Mouse (Mus musculus) stomach, embryonic 16.5 days (tissue): ENCODE measurements around the gene 1600002K03Rik. TPM values are rescaled to one million over a fixed set of nuclear protein-coding genes. Genes with fewer than 3 reads are reported as not detected.

ENCODE experiments used
- ATAC-seq: fragments of 200-750 bp; cut with Nextera tagmentation; 2 replicates; pipeline ENCODE4 v1.8.0; 2017; ENCODE audit warnings: moderate number of reproducible peaks, moderate TSS enrichment; ENCODE audit not compliant: insufficient read depth, low FRiP score
- H3K27ac ChIP-seq: fragments of 300-500 bp; sonication (generic); 2 replicates; pipeline ENCODE4 v1.5.1; 2014; ENCODE audit warnings: low read length
- H3K27me3 ChIP-seq: fragments of 300-500 bp; sonication (generic); 2 replicates; pipeline ENCODE4 v1.6.1; 2014; ENCODE audit warnings: low read length, control low read depth, mixed read lengths; ENCODE audit not compliant: control insufficient read depth, insufficient read depth
- H3K36me3 ChIP-seq: fragments of 300-500 bp; sonication (generic); 2 replicates; pipeline ENCODE4 v1.6.1; 2014; ENCODE audit warnings: low read length; ENCODE audit not compliant: control insufficient read depth, insufficient read depth
- H3K4me1 ChIP-seq: fragments of 300-500 bp; sonication (generic); 2 replicates; pipeline ENCODE4 v1.6.1; 2014; ENCODE audit warnings: low read length, control low read depth, mixed read lengths; ENCODE audit not compliant: control insufficient read depth, insufficient read depth
- H3K4me2 ChIP-seq: fragments of 300-500 bp; sonication (generic); 2 replicates; pipeline ENCODE4 v1.6.1; 2014; ENCODE audit warnings: low read depth, low read length, mixed read lengths
- H3K4me3 ChIP-seq: fragments of 300-500 bp; sonication (generic); replicated peaks from 2 replicates; pipeline ENCODE4 v1.5.1; 2014; ENCODE audit warnings: mild to moderate bottlenecking, low read length
- H3K9ac ChIP-seq: fragments of 300-500 bp; sonication (generic); 2 replicates; pipeline ENCODE4 v1.6.1; 2014; ENCODE audit warnings: low read length
- H3K9me3 ChIP-seq: fragments of 300-500 bp; sonication (generic); replicated peaks from 2 replicates; pipeline ENCODE4 v1.6.1; 2016; ENCODE audit warnings: low read length, control low read depth; ENCODE audit not compliant: control insufficient read depth
- WGBS: fragments of 180-500 bp; shearing (Covaris S2); extraction: QIAGEN DNeasy Blood & Tissue Kit; methylation state at CpG from one replicate; pipeline ENCODE4 v1.1.7; 2014; 5-methylcytosine and 5-hydroxymethylcytosine counted together
- polyA plus RNA-seq: library from polyadenylated mRNA; unstranded; fragments of >200 nt; fragmentation: Nextera tagmentation; extraction: Ambion mirVana; gene quantifications from 2 replicates; pipeline ENCODE4 v1.2.1, GENCODE M21; 2015

1600002K03Rik gene
- polyA plus RNA-seq, 1 experiment from 2014 or later, result 16.6 TPM

DNA sequence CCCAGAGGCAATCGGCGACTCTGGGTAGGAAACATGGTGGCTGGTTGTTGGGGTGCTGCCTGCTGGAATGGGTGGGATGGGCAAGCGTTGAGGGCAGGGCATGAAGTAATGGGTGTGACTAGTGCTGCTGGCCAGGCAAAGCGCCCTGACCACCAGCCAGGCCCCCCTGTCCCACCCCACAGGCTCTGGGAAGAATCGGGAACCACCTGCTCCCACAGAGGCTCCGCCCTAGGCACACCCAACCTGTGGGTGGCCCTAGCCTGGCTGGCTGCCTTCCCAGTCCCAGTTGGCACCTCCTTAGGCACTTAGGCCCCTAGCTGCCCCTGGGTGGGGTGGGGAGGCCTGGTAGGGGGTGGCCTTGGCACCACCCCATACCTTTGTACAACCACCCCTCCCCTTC, 26.8 kb upstream of the 1600002K03Rik start:
- 68% methylated on average over 6 of the region's 6 CpGs for WGBS
- Histone ChIP-seq H3K4me2 (0 out of 2 replicates have a peak overlapping the region, but pooled peaks have one; percentile 27), H3K4me1 (peaks cover 47% of the 10 kb centered on the region), H3K27me3 (no peaks in the 10 kb centered on the region), H3K27ac (peak overlapping the region; percentile 99), H3K4me3 (no peak overlapping the region), H3K36me3 (peaks cover 13% of the 10 kb centered on the region; the same call in 1 of the 2 replicates), H3K9ac (peak overlapping the region; percentile 93), H3K9me3 (no peaks in the 10 kb centered on the region)
- no peak for ATAC-seq

GRCm38 (mm10) chr10:80146568-80147011, 26.2 kb upstream of the 1600002K03Rik start:
- no peaks in the 10 kb centered on the region for H3K27me3 ChIP-seq
- 57% methylated on average over 4 of the region's 4 CpGs for WGBS
- H3K4me3 ChIP-seq, result no peak overlapping the region
- peak overlapping the region; percentile 99 for H3K27ac ChIP-seq
- peaks cover 13% of the 10 kb centered on the region; the same call in 1 of the 2 replicates for H3K36me3 ChIP-seq
- no peak for ATAC-seq
- H3K9me3 ChIP-seq, result no peaks in the 10 kb centered on the region
- peak overlapping the region; percentile 93 for H3K9ac ChIP-seq
- peaks cover 46% of the 10 kb centered on the region for H3K4me1 ChIP-seq
- H3K4me2 ChIP-seq, result peak overlapping the region; percentile 60; the same call in 1 of the 2 replicates

- Histone ChIP-seq H3K9me3 (no peaks in the 10 kb centered on the region), H3K27ac (peak overlapping the region; percentile 99), H3K36me3 (peaks cover 13% of the 10 kb centered on the region; the same call in 1 of the 2 replicates), H3K4me1 (peaks cover 53% of the 10 kb centered on the region), H3K4me2 (peak overlapping the region; percentile 60; the same call in 1 of the 2 replicates), H3K4me3 (peak overlapping the region; percentile 93; the same call in 1 of the 2 replicates), H3K9ac (peak overlapping the region; percentile 93; the same call in 1 of the 2 replicates), H3K27me3 (no peaks in the 10 kb centered on the region)
- ATAC-seq, result no peak
- WGBS, result 59% methylated on average over 5 of the region's 5 CpGs
Measured at GRCm38 (mm10) chr10:80147146-80147718, 25.5 kb upstream of the 1600002K03Rik start.

DNA sequence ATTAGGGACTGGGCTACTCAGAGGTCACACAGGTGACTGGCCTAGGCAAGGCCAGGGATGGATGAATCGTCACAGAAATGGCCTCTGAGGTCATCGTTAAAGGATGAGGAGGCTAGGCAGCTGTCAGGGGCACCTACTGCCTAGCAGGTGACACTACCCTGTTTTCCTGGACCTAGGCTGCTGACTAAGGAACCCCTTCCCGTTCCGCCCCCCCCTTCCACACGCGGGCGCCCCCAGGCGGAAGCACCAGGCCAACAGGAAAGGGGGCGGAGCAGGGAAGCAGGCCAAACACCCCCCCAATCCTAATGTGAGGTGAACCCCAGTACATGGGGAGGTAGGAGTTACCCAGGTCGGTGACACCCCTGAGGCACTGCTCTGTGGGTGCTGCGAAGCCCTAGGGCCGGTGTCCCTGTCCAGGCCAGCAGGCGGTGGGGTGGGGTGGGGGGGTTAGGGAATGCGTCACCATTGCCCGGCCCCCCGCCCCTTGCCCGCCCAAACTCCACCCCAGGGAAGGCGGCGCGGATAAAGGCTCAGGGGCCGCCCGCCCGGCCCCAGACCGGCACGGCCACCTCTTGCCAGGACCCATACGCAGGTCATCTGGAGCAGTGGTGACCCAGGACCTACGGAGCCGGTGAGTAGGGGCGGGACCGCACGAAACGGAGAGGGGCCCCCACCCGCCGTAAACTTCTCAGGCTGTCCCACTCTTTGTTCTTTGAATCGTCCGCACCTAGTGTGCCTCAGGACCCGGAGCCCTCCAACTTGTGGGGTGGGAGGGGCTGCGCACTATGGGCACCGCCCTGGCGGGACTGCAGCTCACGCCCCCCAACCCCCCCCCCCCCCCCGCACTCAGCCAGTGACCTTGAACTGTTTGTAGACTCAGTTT, 24.8 kb upstream of the 1600002K03Rik start, which contains the start of gene Midn:
Gene Midn, plus strand, starts transcription at position 554 of the 883 bp plus-strand sequence.
- peak within 1 kb of the TSS; percentile 60 for H3K4me2 ChIP-seq
- H3K27me3 ChIP-seq, result no peaks in the 10 kb centered on the region
- H3K4me1 ChIP-seq, result peaks cover 57% of the 10 kb centered on the region
- H3K9me3 ChIP-seq, result no peaks in the 10 kb centered on the region
- ATAC-seq, result peak; percentile 50
- WGBS, result under 1% methylated on average over 42 of the region's 42 CpGs
- peak within 1 kb of the TSS; percentile 93 for H3K4me3 ChIP-seq
- H3K9ac ChIP-seq, result peak within 1 kb of the TSS; percentile 93
- H3K27ac ChIP-seq, result peak within 1 kb of the TSS; percentile 99
- peaks cover 16% of the 10 kb centered on the region for H3K36me3 ChIP-seq

DNA sequence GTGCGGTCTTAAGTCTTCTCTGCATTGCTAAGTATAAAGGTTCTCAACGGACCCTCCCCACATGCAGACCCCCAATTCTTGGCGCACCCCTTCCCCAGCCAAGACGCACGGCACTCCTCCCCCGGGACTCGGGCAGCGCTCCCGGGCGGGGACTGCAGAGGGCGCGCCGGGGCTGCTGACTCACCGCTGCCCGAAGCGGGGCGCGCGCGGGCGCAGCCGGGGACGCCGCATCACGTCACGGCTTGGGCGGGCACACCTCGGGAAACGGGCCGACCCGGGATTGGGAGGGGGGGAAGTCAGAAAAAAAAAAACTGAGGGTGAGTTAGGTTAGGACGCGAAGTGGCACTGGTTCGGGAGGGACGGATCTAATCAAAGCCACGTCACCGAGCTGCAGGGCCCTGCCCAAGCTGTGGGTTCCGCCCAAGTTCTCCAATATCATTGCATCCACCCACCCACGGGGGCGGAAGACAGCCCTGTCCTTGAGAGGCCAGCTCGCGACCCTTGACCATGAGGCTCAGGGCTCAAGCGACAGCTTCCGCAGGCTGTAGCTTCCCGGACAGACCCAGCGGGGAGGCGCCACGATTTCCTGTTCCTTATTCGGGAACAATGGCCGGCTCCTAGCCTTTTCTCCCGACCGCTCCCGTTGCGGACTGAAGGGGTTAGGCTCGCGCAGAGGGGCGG, 24.0 kb upstream of the 1600002K03Rik start:
- Histone ChIP-seq H3K27me3 (no peaks in the 10 kb centered on the region), H3K4me3 (peak overlapping the region; percentile 93), H3K36me3 (peaks cover 23% of the 10 kb centered on the region), H3K9ac (peak overlapping the region; percentile 93), H3K9me3 (no peaks in the 10 kb centered on the region), H3K27ac (peak overlapping the region; percentile 99), H3K4me2 (peak overlapping the region; percentile 60), H3K4me1 (peaks cover 63% of the 10 kb centered on the region)
- peak; percentile 56 for ATAC-seq
- under 1% methylated on average over 57 of the region's 57 CpGs for WGBS

- peak; percentile 83 for ATAC-seq
- WGBS, result under 1% methylated on average over 88 of the region's 88 CpGs
- Histone ChIP-seq H3K27ac (peak overlapping the region; percentile 99), H3K36me3 (peaks cover 23% of the 10 kb centered on the region), H3K4me3 (peak overlapping the region; percentile 93), H3K4me2 (peak overlapping the region; percentile 93), H3K4me1 (peaks cover 63% of the 10 kb centered on the region), H3K27me3 (no peaks in the 10 kb centered on the region), H3K9me3 (no peaks in the 10 kb centered on the region), H3K9ac (peak overlapping the region; percentile 97)
Measured at GRCm38 (mm10) chr10:80149291-80150225, 23.2 kb upstream of the 1600002K03Rik start.

DNA sequence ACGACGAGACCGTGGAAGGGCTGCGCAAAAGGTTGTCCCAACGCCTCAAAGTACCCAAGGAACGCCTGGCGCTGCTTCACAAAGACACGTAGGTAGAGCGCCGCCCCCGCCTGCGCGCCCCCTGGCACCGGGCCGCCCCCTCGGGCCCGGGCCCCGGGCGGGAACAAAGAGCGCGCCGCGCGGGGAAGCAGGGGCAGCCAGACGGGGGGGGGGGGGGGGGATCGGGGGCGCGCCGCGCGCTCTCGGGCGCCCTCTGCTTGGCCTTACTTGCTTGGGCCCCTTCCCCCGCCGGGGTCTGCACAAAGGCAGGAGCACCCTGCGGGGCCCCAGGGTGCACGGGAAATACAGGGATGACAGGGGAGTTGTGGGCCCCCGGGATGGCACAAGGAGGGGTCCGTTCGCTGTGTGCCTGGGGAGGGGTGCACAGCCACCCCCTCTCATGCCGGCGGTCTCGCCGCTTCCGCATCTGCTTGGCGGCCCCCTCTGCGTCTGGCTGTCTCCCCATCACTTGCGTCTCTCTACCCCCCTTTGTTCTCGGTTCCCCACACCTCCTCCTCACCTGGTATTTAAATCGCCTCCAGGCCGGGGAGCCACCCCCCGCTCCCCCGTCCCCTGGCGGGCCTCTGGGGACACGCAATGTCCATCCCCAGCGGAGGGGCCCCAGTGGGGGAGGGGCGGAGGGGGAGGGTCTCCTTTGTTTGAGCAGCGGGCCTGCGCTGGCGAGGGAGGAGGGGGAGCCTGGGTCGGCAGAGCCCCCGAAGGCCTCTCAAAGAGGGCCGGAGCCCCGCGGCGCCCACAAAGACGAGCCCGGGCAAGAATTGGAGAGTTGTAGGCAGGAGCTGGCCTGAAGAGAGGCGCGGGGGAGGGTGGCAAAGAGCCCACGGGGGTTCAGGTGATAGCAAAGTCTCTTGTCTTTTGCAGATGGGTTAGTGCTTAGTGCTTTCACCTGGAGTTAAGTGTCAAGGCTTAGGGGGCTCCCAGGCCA, 22.2 kb upstream of the 1600002K03Rik start:
- under 1% methylated on average over 62 of the region's 71 CpGs for WGBS
- Histone ChIP-seq H3K9me3 (no peaks in the 10 kb centered on the region), H3K36me3 (peaks cover 29% of the 10 kb centered on the region), H3K27ac (peak overlapping the region; percentile 99), H3K4me2 (peak overlapping the region; percentile 93), H3K4me1 (peaks cover 59% of the 10 kb centered on the region), H3K9ac (peak overlapping the region; percentile 97), H3K27me3 (no peaks in the 10 kb centered on the region), H3K4me3 (peak overlapping the region; percentile 93)
- no peak for ATAC-seq
